Mouse (Mus musculus): ENCODE measurements around the gene Chaf1b.

The Chaf1b gene

GRCm38 (mm10) chr16:93883423-93884085 lies at the start of gene Chaf1b:
Gene Chaf1b (plus strand): TSS chr16:93883901.
- DNase-seq: peak; percentile 92

DNA sequence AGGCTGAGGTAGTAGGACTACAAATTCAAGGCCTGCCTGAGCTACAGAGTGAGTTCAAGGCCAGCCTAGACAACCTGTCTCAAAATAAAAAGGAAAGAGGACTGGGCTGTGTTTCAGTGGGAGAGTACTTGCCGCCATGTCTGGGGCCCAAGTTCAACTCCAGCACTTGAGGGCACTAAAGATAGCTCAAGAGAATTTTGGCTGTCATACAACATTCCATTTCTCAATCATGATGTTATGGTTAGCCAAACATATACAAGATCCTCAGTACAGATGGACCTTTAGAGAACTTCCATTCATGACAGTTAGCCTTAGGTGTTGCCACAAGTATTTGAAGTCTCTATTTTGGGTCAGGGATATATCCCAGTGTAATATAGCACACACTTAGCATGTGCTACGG lies 49.6 kb upstream of the Chaf1b start:
- DNase-seq: no peak

- DNase-seq: no peak
Observed at GRCm38 (mm10) chr16:93839049-93839448, 44.7 kb upstream of the Chaf1b start.

- DNase-seq: no peak
Observed at GRCm38 (mm10) chr16:93850527-93850926, 33.2 kb upstream of the Chaf1b start.

DNA sequence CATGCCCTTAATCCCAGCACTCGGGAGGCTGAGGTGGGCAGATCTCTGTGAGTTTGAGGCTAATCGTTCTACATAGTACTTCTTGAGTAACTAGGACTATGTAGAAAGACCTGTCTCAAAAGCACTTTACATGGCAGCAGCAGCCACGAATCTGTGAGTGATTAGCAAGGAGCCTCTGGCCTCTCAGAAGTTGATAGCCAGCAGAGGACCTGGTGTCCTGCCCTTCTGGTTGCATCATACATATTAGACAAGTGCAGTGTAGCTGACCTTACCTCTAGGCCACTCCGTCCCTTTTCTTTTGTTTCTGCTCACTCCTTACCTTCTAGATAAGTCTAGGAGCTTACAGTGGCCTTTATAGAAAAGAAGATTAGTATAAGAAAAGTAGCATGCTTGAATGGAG lies 23.7 kb upstream of the Chaf1b start:
- no peak for DNase-seq

- DNase-seq: no peak
Observed at GRCm38 (mm10) chr16:93860686-93861085, 23.0 kb upstream of the Chaf1b start.

DNA sequence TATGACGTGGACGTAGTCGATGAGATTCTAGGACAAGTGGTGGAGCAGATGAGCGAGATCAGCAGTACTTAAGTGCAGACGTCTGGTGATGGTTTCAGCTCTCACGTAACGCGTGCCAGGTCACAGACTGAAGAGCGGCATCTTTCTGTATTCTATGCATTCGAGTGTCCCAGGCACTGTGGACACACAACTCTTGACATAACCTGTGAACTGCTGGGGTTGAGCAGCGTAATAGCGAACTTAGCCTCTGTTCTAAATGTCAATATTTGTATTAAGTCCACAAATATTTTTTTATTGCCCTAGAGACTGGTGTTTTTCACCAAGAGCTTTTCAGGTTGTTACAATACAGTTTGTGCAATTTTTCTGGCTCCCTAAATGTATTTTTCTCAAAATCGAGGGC lies 8.9 kb upstream of the Chaf1b start:
- no peak for DNase-seq

DNA sequence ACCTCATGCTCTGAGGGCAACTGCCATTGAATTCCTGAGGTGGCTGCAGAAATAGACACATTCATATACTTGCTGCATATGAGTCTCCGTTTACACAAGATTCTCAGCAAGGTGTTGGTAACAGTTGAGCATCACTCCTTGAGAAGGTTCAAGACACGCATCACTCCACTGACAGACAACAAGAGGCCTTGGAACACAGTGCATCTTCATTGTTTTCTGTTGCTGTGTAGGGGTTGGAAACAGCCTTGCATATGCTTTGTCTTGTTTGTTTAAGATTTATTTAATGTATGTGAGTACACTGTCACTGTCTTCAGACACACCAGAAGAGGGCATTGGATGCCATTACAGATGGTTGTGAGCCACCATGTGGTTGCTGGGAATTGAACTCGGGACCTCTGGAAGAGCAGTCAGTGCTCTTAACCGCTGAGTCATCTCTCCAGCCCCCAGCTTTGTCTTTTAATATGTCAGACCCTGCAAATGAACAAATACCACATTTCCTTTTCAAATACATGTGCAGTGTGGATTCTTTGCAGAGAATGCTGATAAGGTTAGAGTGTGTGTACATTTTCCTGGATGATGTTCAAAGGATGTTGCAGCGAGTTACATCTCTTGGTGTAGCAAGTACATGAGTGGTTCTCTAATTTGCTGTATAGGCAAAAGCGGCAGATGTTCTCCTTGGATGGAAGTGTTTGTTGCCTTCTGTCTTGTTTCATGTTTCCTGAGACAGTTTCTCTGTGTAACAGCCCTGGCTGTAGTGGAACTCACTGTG lies 5.9 kb upstream of the Chaf1b start:
- no peak for DNase-seq

GRCm38 (mm10) chr16:93884086-93884721 lies 503 bp downstream of the Chaf1b start:
- DNase-seq: peak; percentile 11

DNA sequence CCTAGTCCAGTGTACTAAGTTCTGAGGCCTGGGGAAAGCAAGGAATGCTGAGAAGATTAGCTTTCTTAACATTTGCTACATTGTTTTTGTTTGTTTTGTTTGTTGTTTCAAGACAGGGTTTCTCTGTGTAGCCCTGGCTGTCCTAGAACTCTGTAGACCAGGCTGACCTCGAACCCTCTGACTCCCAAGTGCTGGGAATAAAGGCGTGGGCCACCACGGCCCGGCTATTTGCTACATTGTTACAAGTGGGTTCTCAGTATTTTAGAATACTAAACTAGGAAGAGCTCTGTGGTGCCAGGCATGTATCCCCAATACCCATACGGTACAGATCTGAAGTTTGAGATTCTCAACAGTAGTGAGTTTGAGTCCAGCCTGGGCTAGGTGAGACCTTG lies 1.0 kb downstream of the Chaf1b start:
- no peak for DNase-seq

GRCm38 (mm10) chr16:93888481-93888880 lies 4.8 kb downstream of the Chaf1b start:
- no peak for DNase-seq

DNA sequence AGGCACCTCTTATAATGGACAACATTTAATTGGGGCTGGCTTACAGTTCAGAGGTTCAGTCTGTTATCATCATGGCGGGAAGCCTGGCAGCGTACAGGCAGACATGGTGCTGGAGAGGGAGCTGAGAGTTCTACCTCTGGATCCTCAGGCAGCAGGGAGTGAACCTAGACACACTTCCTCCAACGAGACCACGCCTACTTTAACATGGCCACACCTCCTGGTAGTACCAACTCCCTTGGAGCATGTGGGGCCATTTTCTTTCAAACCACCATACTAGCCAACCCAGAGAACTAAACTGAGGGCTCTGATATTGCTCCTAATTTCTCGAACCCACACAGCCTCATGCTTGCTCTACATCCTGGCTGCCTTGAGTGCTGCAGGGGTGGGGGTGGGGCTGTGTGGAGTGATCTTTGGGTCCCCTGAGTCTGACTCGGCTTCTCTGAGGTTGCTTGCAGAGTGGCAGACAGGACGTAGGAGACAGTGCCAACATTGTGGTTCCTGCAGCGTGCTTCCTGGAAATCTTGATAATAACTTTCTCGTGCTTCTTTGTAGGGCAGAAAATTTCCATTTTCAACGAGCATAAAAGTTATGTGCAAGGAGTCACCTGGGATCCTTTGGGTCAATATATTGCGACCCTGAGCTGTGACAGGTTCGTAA lies 7.4 kb downstream of the Chaf1b start:
- DNase-seq: no peak

GRCm38 (mm10) chr16:93893285-93893684 lies 9.6 kb downstream of the Chaf1b start:
- DNase-seq: no peak

- DNase-seq: no peak
Observed at GRCm38 (mm10) chr16:93903027-93903426, 19.3 kb downstream of the Chaf1b start.

DNA sequence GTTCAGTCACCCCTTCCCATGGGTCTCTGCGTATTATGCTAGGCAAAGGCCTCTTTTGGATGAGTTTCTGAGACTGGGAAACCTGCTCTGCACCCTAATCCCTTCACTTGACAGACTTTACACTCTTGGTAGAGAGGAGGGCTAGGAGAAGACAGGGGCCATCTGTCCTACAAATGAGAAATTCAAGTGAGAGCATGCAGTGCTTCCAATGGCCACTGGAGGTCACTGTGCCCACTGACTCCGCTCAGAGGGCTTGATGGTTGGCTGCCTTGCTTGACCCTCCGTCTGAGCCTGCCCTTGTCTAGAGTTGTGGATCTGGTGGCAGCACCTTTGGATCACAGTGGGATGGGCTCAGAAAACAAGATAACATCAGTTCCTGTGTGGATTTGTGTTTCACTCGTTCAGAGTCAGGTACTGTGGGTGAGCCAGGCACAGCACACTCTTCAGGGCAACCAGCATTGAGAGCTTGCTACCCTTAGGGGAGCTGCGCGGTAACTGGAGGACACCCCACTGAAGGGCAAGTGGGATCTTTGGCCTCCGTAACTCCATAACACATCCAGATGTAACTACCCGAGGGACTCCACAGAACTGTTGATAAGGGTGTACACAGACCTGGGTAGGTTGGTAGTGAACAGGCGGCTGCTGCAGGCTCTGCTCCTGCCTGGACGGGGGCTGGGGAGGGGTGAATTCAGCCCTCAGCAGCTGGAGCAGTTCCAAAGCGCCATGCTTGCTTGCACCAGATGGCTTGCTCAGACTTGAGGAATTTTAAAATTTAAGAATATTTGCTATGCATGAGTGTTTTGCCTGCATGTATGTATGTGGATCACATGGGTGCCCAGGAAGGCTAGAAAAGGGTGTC lies 22.7 kb downstream of the Chaf1b start:
- peak; percentile 26 for DNase-seq

DNA sequence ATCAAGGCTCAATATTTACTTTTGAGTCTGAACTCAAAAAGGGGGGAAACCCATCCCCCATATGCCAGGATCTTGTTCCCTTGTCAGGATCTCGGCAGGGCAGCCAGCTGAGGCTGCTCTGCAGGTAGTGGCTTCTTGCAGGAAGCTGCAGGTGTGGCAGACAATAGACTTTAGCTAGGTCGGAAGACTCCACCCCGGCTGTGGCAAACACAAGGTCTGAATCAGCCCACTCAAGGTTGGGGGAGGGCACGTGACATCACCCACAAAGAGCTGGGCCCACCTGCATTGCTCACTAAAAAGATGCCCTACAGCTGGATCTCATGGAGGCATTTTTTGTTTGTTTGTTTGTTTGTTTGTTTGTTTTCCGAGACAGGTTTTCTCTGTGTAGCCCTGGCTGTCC lies 24.1 kb downstream of the Chaf1b start:
- DNase-seq: no peak

DNA sequence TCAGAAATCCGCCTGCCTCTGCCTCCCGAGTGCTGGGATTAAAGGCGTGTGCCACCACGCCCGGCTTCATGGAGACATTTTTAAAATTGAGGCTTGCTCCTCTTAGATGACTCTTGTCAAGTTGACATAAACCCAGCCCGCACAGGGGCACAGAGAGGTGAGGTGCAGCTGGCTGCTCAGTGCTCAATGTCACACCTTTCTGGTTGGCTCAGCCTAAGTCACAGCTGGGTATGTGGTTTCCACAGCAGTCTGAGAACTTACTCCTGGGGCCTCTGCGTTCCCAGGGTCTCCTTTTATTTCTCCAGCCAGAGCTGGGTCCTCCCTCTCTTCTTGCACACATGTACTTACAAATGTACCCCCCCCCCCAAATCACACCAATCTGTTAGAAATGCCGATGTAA lies 24.5 kb downstream of the Chaf1b start:
- no peak for DNase-seq

GRCm38 (mm10) chr16:93909936-93910335 lies 26.2 kb downstream of the Chaf1b start:
- no peak for DNase-seq

- DNase-seq: no peak
Observed at GRCm38 (mm10) chr16:93910735-93911665, 27.3 kb downstream of the Chaf1b start.

DNA sequence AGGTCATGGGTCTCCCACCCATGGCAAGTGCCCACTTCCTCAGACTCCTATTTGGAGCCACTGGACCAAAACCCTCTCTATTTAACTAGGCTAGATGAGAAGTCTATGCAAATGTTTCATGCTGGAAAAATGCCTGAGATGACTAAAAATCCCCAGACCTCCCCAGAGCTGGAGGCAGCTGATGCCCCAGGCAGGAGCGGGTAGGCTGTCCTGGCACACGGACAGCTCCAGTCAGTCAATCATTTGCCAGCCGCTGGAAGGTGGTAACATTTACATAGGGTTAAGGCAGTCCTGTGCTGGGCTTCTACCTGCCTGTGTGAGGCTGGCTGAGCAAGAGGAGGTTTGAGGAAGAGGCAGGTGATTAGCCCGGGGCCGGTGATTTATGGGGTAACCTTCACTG lies 28.5 kb downstream of the Chaf1b start:
- no peak for DNase-seq

DNA sequence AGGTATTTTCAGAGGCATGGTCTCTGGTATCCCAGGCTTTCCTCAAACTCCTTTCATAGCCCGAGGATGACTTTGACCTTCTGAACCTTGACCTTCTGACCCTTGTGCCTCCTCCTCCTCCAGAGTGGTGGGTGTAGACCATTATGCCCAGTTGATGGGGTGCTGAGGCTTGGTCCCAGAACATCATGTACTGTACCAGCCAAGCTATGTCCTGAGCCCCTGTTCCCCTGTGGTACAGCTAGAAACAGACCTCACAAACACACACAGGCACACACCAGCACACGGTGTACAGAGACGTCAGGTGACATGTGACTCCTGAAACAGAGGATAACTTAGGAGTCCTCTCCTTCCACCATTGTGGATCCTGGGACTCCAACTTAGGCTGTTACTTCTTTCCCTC lies 29.1 kb downstream of the Chaf1b start:
- DNase-seq: no peak
